ENCODE assay signal across 8 mouse cellular contexts in genomic region chr16:17208389-17209361, GRCm38 (mm10). TPM values are rescaled to one million over a fixed set of nuclear protein-coding genes. Genes with fewer than 3 reads are reported as not detected.
DNase-seq lines count a peak whose midpoint lies in the region; ATAC-seq and TF ChIP-seq lines count a peak whose summit lies in the region.

Gene Rimbp3 (plus strand): TSS chr16:17208603.

- H3K4me1 ChIP-seq in bone marrow, adult 2 months (ENCODE audit: control insufficient read depth, insufficient read depth, low read length): peaks cover 2% of the 10 kb centered on the region
- peaks cover 3% of the 10 kb centered on the region; the same call in 1 of the 2 replicates for H3K4me1 ChIP-seq in embryonic fibroblast, embryonic 13.5 days (ENCODE audit: control insufficient read depth, insufficient read depth, low read length)
- H3K4me1 ChIP-seq in heart, embryonic 10.5 days: peaks cover 26% of the 10 kb centered on the region
- H3K4me1 ChIP-seq in kidney, embryonic 14.5 days (ENCODE audit: control insufficient read depth, insufficient read depth, low read length): peaks cover 14% of the 10 kb centered on the region
- H3K4me1 ChIP-seq in limb, embryonic 15.5 days: peaks cover 23% of the 10 kb centered on the region
- 0 out of 2 replicates have a peak, but pooled peaks cover 4% of the 10 kb centered on the region for H3K4me1 ChIP-seq in midbrain, postnatal 0 days (ENCODE audit: insufficient read depth, low read length)

- H3K9me3 ChIP-seq in heart, embryonic 10.5 days: no peaks in the 10 kb centered on the region
- no peaks in the 10 kb centered on the region for H3K9me3 ChIP-seq in kidney, embryonic 14.5 days (ENCODE audit: control insufficient read depth, low read length)
- H3K9me3 ChIP-seq in limb, embryonic 15.5 days: no peaks in the 10 kb centered on the region
- H3K9me3 ChIP-seq in midbrain, postnatal 0 days (ENCODE audit: low read length): no peaks in the 10 kb centered on the region

- peak within 1 kb of the TSS; percentile 88 for H3K4me3 ChIP-seq in bone marrow, adult 2 months (replicated peaks; ENCODE audit: control insufficient read depth, low read depth, low read length)
- peak within 1 kb of the TSS; percentile 42 for H3K4me3 ChIP-seq in embryonic fibroblast, embryonic 13.5 days (ENCODE audit: insufficient read depth, low read length)
- peak within 1 kb of the TSS; percentile 79 for H3K4me3 ChIP-seq in heart, embryonic 10.5 days
- H3K4me3 ChIP-seq in kidney, embryonic 14.5 days (ENCODE audit: low read length): peak within 1 kb of the TSS; percentile 47
- peak within 1 kb of the TSS; percentile 55 for H3K4me3 ChIP-seq in limb, embryonic 15.5 days
- H3K4me3 ChIP-seq in midbrain, postnatal 0 days (ENCODE audit: low read depth, low read length): peak within 1 kb of the TSS; percentile 69

- peak; percentile 82 for ATAC-seq in kidney, embryonic 14.5 days (ENCODE audit: low FRiP score, low TSS enrichment)
- peak; percentile 70 for ATAC-seq in limb, embryonic 15.5 days (ENCODE audit: insufficient number of reproducible peaks, low FRiP score, low TSS enrichment, low read depth)
- peak; percentile 80 for ATAC-seq in midbrain, postnatal 0 days (ENCODE audit: low FRiP score)

- peak within 1 kb of the TSS; percentile 55 for H3K9ac ChIP-seq in kidney, embryonic 14.5 days (ENCODE audit: low read depth, low read length)
- H3K9ac ChIP-seq in limb, embryonic 15.5 days: peak within 1 kb of the TSS; percentile 18; the same call in 1 of the 2 replicates
- H3K9ac ChIP-seq in midbrain, postnatal 0 days (replicated peaks; ENCODE audit: low read length, poor library complexity, severe bottlenecking): peak within 1 kb of the TSS; percentile 74

- peaks cover 48% of the 10 kb centered on the region for H3K27me3 ChIP-seq in heart, embryonic 10.5 days (ENCODE audit: insufficient read depth, poor library complexity, severe bottlenecking)
- peaks cover 7% of the 10 kb centered on the region for H3K27me3 ChIP-seq in kidney, embryonic 14.5 days (ENCODE audit: control insufficient read depth, insufficient read depth, low read length)
- H3K27me3 ChIP-seq in limb, embryonic 15.5 days: peaks cover 45% of the 10 kb centered on the region
- no peaks in the 10 kb centered on the region for H3K27me3 ChIP-seq in midbrain, postnatal 0 days (ENCODE audit: insufficient read depth, low read length)

- peak within 1 kb of the TSS; percentile 48 for H3K27ac ChIP-seq in bone marrow, adult 2 months (ENCODE audit: control insufficient read depth, insufficient read depth, low read depth, low read length, poor library complexity)
- H3K27ac ChIP-seq in embryonic fibroblast, embryonic 13.5 days (ENCODE audit: insufficient read depth, low read length): no peak within 1 kb of the TSS
- H3K27ac ChIP-seq in heart, embryonic 10.5 days: peak within 1 kb of the TSS; percentile 81
- no peak within 1 kb of the TSS for H3K27ac ChIP-seq in kidney, embryonic 14.5 days (ENCODE audit: low read depth, low read length)
- peak within 1 kb of the TSS; percentile 1; the same call in 1 of the 2 replicates for H3K27ac ChIP-seq in limb, embryonic 15.5 days
- H3K27ac ChIP-seq in midbrain, postnatal 0 days (ENCODE audit: low read depth, low read length): peak within 1 kb of the TSS; percentile 85

- 1% methylated on average over 85 of the region's 85 CpGs for WGBS in bone marrow, adult 2 months
- under 1% methylated on average over 85 of the region's 85 CpGs for WGBS in heart, embryonic 10.5 days
- under 1% methylated on average over 85 of the region's 85 CpGs for WGBS in kidney, embryonic 14.5 days
- 1% methylated on average over 85 of the region's 85 CpGs for WGBS in limb, embryonic 15.5 days
- under 1% methylated on average over 79 of the region's 85 CpGs for WGBS in midbrain, postnatal 0 days

- H3K4me2 ChIP-seq in kidney, embryonic 14.5 days (replicated peaks; ENCODE audit: low read depth, low read length): peak within 1 kb of the TSS; percentile 93
- H3K4me2 ChIP-seq in limb, embryonic 15.5 days: peak within 1 kb of the TSS; percentile 97
- H3K4me2 ChIP-seq in midbrain, postnatal 0 days (ENCODE audit: low read depth, low read length, poor library complexity, severe bottlenecking): peak within 1 kb of the TSS; percentile 96

- H3K36me3 ChIP-seq in heart, embryonic 10.5 days: no peaks in the 10 kb centered on the region
- no peaks in the 10 kb centered on the region for H3K36me3 ChIP-seq in kidney, embryonic 14.5 days (ENCODE audit: control insufficient read depth, insufficient read depth, low read length)
- no peaks in the 10 kb centered on the region for H3K36me3 ChIP-seq in limb, embryonic 15.5 days
- H3K36me3 ChIP-seq in midbrain, postnatal 0 days (ENCODE audit: insufficient read depth, low read length): no peaks in the 10 kb centered on the region

- TF ChIP-seq CTCF in bone marrow, adult 2 months (IDR thresholded peaks at IDR 0.05; ENCODE audit: control insufficient read depth, insufficient read depth, low read length): peak; percentile 72
- TF ChIP-seq CTCF in embryonic fibroblast, embryonic 13.5 days (IDR thresholded peaks at IDR 0.05; ENCODE audit: borderline replicate concordance, insufficient read depth, low read length): peak; percentile 80
- peak; percentile 88 for TF ChIP-seq CTCF in midbrain, postnatal 0 days (IDR thresholded peaks at IDR 0.05)

- peak; percentile 14; the same call in 1 of the 2 replicates for TF ChIP-seq POLR2A in bone marrow, adult 2 months (IDR thresholded peaks at IDR 0.05; ENCODE audit: borderline replicate concordance, control insufficient read depth, low read depth, low read length)
- no peak for TF ChIP-seq POLR2A in embryonic fibroblast, embryonic 13.5 days (IDR thresholded peaks at IDR 0.05; ENCODE audit: low read depth, low read length)

- DNase-seq in A20 (ENCODE audit: low read depth, low spot score): peak; percentile 91
- peak; percentile 91 for DNase-seq in heart, embryonic 10.5 days (ENCODE audit: low spot score)
- DNase-seq in midbrain, postnatal 0 days (ENCODE audit: low spot score): peak; percentile 95
- DNase-seq in spleen, postnatal 14 days (ENCODE audit: low spot score in 2 of 2): peak; percentile 54 to 69

RNA-seq across cellular contexts. Expression of gene Rimbp3, which starts in this region (rescaled TPM):
- polyA plus RNA-seq in bone marrow, adult 2 months (2011; ENCODE audit: insufficient read depth, insufficient read length, low replicate concordance, missing spikeins): not detected in 2 replicates
- polyA plus RNA-seq in embryonic fibroblast, embryonic 13.5 days (2011; ENCODE audit: insufficient read length, low read depth, missing spikeins): not detected in 2 replicates
- 0.28 and 0.49 TPM in 2 replicates for polyA plus RNA-seq in heart, embryonic 10.5 days (2016; fragmentation: Nextera tagmentation; extraction: Ambion mirVana)
- 0.27 and 0.37 TPM in 2 replicates for polyA plus RNA-seq in kidney, embryonic 14.5 days (2014; fragmentation: Nextera tagmentation; extraction: Ambion mirVana)
- 0.27 and 0.32 TPM in 2 replicates for polyA plus RNA-seq in limb, embryonic 15.5 days (2015; fragmentation: Nextera tagmentation; extraction: Ambion mirVana)
- total RNA-seq in midbrain, postnatal 0 days (2014; rRNA removed): 4.9 and 6.0 TPM in 2 replicates
- 1.4 and 1.7 TPM in 2 replicates for polyA plus RNA-seq in midbrain, postnatal 0 days (2015; fragmentation: Nextera tagmentation; extraction: Ambion mirVana)

Comparison
In these comparisons a context has a peak if more than half of its experiments do, and no peak if none do; other contexts are left out.
1. Peak in DNase-seq, H3K4me3 ChIP-seq and H3K27ac ChIP-seq in heart, embryonic 10.5 days; RNA of the gene not detected or under 1 TPM.
2. Peak in ATAC-seq, H3K4me3 ChIP-seq, H3K9ac ChIP-seq and H3K4me2 ChIP-seq in kidney, embryonic 14.5 days; RNA of the gene not detected or under 1 TPM.
3. Peak in ATAC-seq, H3K4me3 ChIP-seq, H3K27ac ChIP-seq, H3K9ac ChIP-seq and H3K4me2 ChIP-seq in limb, embryonic 15.5 days; RNA of the gene not detected or under 1 TPM.
4. H3K27ac ChIP-seq: peak in bone marrow, adult 2 months (single experiment) and midbrain, postnatal 0 days (single experiment); none in embryonic fibroblast, embryonic 13.5 days (single experiment) and kidney, embryonic 14.5 days (single experiment).
5. H3K9ac ChIP-seq: peak in every context shown above with its lines; median percentile 74 in midbrain, postnatal 0 days; 55 in kidney, embryonic 14.5 days; 18 in limb, embryonic 15.5 days.
6. Peak in every context shown above with its lines, with median percentiles within 50 percentile points of each other: DNase-seq, H3K4me3 ChIP-seq, CTCF ChIP-seq, ATAC-seq and H3K4me2 ChIP-seq.